Mouse (Mus musculus) kidney, adult 8-10 months (tissue): ENCODE data around the gene Letm1.

Source experiments
- DNase-seq, 2 experiments: peaks; one replicate each; pipeline ENCODE4 v3.0.0; 2022

Letm1 gene

GRCm38 (mm10) chr5:33705612-33706349 is 76.8 kb downstream of the Letm1 start:
- no peak for DNase-seq

GRCm38 (mm10) chr5:33704945-33705611 is 77.5 kb downstream of the Letm1 start:
- DNase-seq: no peak

DNA sequence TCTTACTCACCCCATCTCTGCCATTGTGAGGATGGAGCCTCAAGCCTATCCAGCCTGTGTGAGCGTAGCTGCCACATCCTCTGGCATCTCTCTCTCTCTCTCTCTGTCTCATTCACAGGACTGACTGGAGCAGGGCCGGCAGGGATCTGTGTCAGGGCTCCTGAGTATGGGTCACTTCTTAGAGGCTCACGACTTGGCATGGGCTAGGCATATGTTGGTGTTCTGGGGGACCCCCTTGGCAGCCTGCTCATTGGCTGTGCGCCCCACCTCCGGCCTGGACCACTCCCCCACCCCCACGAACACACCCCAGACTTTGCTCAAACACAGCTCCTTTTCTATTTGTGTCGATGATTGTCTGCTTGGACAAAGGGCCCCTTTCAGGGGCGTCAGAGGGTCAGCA is 78.6 kb downstream of the Letm1 start:
- no peak for DNase-seq

GRCm38 (mm10) chr5:33701832-33702231 is 80.8 kb downstream of the Letm1 start:
- no peak for DNase-seq

DNA sequence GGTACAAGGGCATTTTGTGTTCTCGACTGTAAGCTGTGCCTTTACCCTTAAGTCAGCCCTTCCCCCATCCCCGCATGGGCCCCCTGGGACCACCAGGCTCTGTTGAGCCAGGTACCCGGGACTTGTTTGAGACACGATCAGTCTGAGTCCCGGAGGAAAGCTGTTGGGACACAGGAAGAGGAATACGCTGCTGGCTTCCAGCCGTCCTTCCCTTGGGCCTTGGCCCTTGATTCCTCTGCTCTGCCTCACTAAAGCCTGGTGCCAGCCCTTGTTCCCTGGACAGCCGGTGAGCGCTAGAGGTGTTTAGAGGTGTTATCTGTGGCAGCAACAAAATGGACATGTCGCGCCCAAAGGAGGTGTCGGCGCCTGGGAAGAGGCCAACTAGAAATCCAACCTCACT is 82.6 kb downstream of the Letm1 start:
- no peak for DNase-seq

GRCm38 (mm10) chr5:33698669-33699068 is 83.9 kb downstream of the Letm1 start:
- DNase-seq: no peak

DNA sequence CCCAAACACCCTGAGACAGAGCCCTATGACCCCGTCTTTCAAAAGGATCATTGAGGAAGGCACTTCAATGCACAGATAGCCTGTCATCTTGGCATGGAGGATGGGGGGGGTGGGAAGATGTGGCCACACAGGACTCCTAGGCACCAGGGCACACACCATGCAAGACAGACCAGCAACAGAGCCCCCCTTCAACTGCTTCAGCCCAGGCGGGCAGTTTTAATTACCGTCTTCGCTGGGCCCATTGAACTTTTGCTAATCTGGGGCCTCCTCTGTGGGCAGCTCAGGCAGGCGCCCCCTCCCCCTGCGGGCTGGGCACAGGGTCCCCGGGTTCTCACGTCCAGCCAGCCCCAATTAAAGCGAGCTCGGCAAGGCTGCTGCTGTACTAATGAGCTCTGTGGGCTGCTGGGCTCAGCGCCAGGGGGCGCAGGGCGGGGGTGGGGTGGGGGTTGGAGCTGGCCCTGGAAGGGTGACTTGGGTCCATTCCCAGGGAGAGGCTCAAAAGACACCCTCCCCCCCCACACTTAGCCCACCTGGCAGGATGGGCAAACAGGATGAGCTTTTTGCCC is 84.6 kb downstream of the Letm1 start:
- no peak for DNase-seq

DNA sequence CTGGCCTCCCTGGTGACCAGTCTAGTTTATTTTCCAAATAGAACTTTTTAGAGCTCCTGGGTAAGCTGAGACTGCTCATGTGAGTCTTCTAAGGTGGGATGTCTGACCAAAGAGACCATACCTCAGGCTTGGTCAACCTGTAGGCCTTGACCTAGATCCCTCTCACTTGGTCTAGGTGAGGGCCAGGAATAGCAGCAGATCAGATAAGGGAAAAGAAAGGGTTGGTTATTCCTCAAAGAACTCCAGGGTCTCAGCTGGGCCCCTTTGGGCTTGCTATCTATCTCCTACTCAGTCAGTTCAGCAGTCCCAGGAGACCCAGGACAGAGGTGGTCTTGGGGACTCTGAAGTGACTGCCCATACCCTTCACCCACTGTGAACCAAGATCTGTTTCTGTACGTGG is 85.1 kb downstream of the Letm1 start:
- no peak for DNase-seq

- no peak for DNase-seq
Observed at GRCm38 (mm10) chr5:33696430-33696829, 86.2 kb downstream of the Letm1 start.

- no peak for DNase-seq
Observed at GRCm38 (mm10) chr5:33695718-33696121, 86.9 kb downstream of the Letm1 start.

- no peak for DNase-seq
Observed at GRCm38 (mm10) chr5:33694848-33695717, 87.5 kb downstream of the Letm1 start.

DNA sequence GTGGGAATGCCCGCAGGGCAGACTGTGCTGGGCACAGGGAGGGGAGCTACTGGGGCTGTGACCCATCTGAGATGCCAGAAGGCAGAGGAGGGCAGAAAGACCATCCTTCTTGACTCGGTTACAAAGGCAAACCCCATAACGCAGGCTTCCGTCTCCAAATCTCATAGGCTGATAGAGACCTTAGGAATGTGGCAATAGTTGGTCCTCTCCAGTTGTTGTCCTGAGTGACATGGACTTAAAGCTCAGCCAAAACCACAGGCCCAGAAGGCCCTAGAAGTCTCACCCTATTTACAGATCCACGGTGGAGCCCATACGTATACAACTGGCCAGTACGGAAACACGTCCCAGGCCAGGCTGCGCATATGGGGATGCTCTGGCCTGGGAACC is 88.2 kb downstream of the Letm1 start:
- no peak for DNase-seq

DNA sequence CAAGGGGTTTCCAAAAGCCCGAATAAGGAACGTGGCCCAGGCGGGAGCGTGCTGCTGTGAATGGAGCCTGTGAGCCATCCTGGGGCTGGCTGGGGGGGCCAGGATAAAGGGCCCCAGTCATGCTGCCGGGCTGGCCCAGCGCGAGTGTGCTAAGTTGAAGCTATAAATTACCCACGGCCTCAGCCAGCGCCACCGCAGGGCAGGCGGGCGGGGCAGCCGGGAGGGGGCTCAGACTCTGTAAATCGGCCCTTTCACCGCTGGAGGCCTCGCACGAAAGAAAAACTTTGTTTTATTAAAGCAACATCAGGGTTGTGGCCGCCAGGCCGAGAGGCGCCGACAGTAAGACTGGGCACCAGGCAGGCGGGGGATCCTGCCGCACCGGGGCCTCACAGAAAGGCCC is 90.2 kb downstream of the Letm1 start:
- DNase-seq: no peak

GRCm38 (mm10) chr5:33689852-33690645 is 92.6 kb downstream of the Letm1 start:
- peak; percentile 29 to 57 for DNase-seq
